Mouse (Mus musculus): ENCODE measurements around the gene Ddx59.

Ddx59 gene

GRCm38 (mm10) chr1:136414798-136415755, at the start of gene Ddx59:
Gene Ddx59 (plus strand): TSS chr1:136415271.
- peak; percentile 99 for DNase-seq

- DNase-seq, result no peak
These were observed 49.1 kb upstream of the Ddx59 start for GRCm38 (mm10) chr1:136365986-136366385.

GRCm38 (mm10) chr1:136379261-136379660, 35.8 kb upstream of the Ddx59 start:
- no peak for DNase-seq

GRCm38 (mm10) chr1:136380161-136380560, 34.9 kb upstream of the Ddx59 start:
- DNase-seq, result no peak

GRCm38 (mm10) chr1:136380606-136381005, 34.5 kb upstream of the Ddx59 start:
- DNase-seq, result no peak

- DNase-seq, result peak; percentile 38
These were observed 33.9 kb upstream of the Ddx59 start for GRCm38 (mm10) chr1:136381169-136381568.

- peak; percentile 22 for DNase-seq
These were observed 33.5 kb upstream of the Ddx59 start for GRCm38 (mm10) chr1:136381583-136381982.

GRCm38 (mm10) chr1:136386914-136387313, 28.2 kb upstream of the Ddx59 start:
- DNase-seq, result no peak

GRCm38 (mm10) chr1:136394506-136394905, 20.6 kb upstream of the Ddx59 start:
- no peak for DNase-seq

GRCm38 (mm10) chr1:136395073-136395472, 20.0 kb upstream of the Ddx59 start:
- DNase-seq, result no peak

- DNase-seq, result no peak
These were observed 13.8 kb upstream of the Ddx59 start for GRCm38 (mm10) chr1:136401281-136401680.

- DNase-seq, result no peak
These were observed 5.4 kb upstream of the Ddx59 start for GRCm38 (mm10) chr1:136409631-136410030.

GRCm38 (mm10) chr1:136415756-136416126, 670 bp downstream of the Ddx59 start:
- no peak for DNase-seq

- no peak for DNase-seq
These were observed 3.3 kb downstream of the Ddx59 start for GRCm38 (mm10) chr1:136418393-136418792.

GRCm38 (mm10) chr1:136427166-136427969, 12.3 kb downstream of the Ddx59 start:
- DNase-seq, result no peak

- no peak for DNase-seq
These were observed 13.9 kb downstream of the Ddx59 start for GRCm38 (mm10) chr1:136428981-136429380.

GRCm38 (mm10) chr1:136430126-136430818, 15.2 kb downstream of the Ddx59 start:
- DNase-seq, result no peak

GRCm38 (mm10) chr1:136440741-136441140, 25.7 kb downstream of the Ddx59 start:
- no peak for DNase-seq

- DNase-seq, result no peak
These were observed 27.7 kb downstream of the Ddx59 start for GRCm38 (mm10) chr1:136442809-136443208.

GRCm38 (mm10) chr1:136444555-136445255, 29.6 kb downstream of the Ddx59 start:
- DNase-seq, result no peak

GRCm38 (mm10) chr1:136446933-136447332, 31.9 kb downstream of the Ddx59 start:
- DNase-seq, result no peak

GRCm38 (mm10) chr1:136447338-136447737, 32.3 kb downstream of the Ddx59 start:
- DNase-seq, result no peak

Data from cerebellum, adult 8-10 months (tissue).